Mouse (Mus musculus): ENCODE measurements around the gene Abca4. TPM values are rescaled to one million over a fixed set of nuclear protein-coding genes. Genes with fewer than 3 reads are reported as not detected.

Abca4 gene
- total RNA-seq, 2 experiments from 2014 or later, result 0.79 to 0.95 TPM

DNA sequence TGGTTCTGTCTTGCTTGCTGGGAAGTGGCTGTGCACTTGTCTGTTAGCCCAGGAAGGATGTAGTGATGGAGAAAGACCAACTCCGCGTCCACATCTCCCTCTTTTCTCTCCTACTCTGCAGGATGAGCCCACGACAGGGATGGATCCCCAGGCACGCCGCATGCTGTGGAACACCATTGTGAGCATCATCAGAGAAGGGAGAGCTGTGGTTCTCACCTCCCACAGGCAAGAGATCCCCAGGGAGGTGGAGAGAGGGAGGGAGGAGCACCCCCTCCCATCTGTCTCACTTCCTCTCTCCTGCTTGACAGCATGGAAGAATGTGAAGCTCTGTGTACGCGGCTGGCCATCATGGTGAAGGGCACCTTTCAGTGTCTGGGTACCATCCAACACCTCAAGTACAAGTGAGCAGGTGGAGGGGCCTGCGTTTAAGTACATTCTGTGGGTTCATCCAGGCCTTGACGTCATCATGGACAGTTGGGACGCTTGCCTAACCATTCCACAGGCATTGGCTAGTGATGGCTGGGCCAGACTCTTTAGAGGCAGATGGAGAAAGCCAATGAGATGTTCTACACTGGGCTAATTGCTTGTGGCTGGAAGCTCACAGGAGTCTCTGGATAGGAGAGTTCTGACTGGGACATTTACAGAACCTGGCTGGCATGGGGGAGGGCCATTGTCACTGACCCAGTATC is 126.5 kb downstream of the Abca4 start:
- intact Hi-C loops (cut with DNase I), result no loop called here
- TF ChIP-seq CTCF (IDR thresholded peaks at IDR 0.05), result no peak
- no peak overlapping the region for H3K27ac ChIP-seq
- no peak overlapping the region for H3K4me3 ChIP-seq
- DNase-seq, result no peak

DNA sequence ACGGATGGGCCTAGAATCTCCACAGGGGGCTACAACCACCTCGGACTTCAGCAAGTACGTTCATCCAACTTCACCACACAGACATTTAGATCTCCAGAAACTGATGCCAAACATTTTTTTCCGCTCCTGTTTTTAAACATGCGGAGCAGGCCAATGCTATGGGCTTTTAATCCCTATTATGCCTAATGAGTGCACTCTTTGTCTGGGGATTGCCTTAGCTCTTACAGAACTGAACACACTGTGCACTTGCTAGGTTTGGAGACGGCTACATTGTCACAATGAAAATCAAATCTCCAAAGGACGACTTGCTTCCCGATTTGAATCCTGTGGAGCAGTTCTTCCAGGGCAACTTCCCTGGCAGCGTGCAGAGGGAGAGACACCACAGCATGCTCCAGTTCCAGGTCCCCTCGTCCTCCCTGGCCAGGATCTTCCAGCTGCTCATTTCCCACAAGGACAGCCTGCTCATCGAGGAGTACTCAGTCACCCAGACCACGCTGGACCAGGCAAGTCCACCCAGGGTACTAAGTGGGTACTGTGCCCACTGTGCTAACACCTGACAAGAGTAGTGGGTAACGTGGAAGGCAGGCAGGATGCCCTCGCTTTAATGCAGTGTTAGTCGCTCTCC is 129.4 kb downstream of the Abca4 start:
- DNase-seq, result no peak
- H3K27ac ChIP-seq, result no peak overlapping the region
- no peak for TF ChIP-seq CTCF (IDR thresholded peaks at IDR 0.05)
- intact Hi-C loops (cut with DNase I), result no loop called here
- no peak overlapping the region for H3K4me3 ChIP-seq

DNA sequence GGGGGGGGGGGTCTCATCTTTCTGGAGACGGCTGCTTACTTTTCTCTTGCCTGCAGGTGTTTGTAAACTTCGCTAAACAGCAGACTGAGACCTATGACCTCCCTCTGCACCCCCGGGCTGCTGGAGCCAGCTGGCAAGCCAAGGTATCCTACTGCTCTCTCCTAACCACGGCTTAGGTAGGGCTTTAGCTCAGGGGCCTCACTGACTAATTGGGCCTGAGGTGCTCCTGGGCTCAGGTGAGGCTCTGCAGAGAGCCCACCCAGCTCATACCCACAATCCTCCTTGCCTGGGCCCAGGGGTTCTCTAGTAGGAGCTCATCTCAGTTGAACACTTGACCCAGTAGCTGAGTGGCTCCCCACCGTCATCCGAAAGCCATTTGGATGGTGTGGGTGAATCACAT is 131.8 kb downstream of the Abca4 start:
- DNase-seq, result no peak
- Histone ChIP-seq H3K27ac (no peak overlapping the region), H3K4me3 (no peak overlapping the region)
- no peak for TF ChIP-seq CTCF (IDR thresholded peaks at IDR 0.05)
- intact Hi-C loops (cut with DNase I), result no loop called here

DNA sequence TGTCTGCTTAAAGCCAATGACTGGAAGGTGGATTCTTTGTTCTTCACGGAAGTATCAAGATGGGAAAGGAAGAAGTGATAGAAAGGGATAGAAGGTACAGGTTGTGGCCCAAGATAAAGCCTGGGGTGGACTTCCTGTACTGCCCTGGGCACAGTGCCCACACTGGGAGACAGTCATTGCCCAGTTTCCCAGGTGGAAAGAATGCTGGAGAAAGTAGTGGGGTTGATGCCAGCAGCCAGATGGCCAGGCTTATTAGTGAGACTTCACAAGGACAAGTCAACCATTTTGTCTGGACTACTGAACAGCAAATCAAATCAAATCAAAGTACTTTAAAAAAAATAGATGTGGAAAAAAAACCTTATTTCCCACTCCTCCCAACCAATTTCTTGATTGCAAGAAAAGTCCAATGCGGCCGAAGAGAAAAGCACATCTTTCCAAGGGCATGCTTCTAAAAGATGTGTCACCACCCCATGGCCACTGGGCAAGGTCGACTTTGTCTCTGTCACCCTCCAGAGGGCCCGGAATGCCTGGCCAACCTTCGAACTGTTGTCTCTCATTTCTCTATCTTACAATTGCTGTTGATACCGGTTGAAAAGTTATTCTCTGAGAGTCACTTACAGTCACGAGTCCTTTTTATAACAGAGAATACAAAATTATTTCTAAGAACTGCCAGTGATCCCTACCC is 132.6 kb downstream of the Abca4 start:
- no peak for DNase-seq
- Histone ChIP-seq H3K4me3 (no peak overlapping the region), H3K27ac (no peak overlapping the region)
- no peak for TF ChIP-seq CTCF (IDR thresholded peaks at IDR 0.05)
- intact Hi-C loops (cut with DNase I), result no loop called here

DNA sequence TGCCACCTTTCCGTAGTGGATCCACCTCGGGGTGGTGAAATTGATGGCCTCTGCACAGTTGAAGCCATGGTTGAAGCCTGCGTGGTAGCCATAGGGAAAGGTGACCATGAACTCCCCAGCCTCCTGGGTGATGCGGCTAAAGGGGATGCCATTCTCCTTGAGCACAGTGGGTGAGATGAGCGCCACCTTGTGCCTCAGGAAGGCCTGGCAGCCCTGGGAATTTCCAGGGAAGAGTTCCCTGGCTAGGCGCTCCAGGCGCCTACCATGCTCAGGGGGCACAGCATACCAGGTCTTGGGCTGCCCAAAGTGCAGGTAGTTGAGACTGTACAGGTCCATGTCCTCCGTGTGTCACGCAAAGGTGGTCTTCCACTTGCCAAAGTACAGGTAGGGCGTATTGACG is 139.9 kb downstream of the Abca4 start:
- peak; percentile 24; the same call in 1 of the 2 replicates for TF ChIP-seq CTCF (IDR thresholded peaks at IDR 0.05)
- DNase-seq, result no peak
- intact Hi-C loops (cut with DNase I), result no loop called here
- H3K4me3 ChIP-seq, result no peak overlapping the region
- no peak overlapping the region for H3K27ac ChIP-seq

DNA sequence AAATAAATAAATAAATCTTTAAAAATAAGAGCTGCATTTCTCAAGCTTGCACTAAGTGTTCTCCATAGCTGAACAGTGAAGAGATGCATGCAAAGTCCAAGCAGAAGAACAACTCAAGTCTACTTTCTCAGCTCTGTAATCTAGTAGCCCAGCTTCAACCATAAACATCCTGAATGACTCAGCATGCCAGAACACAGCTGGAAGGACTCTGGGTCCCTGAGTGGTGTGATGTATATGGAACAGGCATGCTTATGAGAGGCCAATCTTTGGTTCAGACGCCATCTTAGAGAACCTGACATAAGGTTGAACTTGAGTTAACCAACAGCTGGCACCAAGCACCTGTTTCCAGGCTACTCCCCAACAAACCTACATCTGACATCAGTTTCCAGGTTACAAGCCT is 142.7 kb downstream of the Abca4 start:
- no peak for TF ChIP-seq CTCF (IDR thresholded peaks at IDR 0.05)
- no peak for DNase-seq
- intact Hi-C loops (cut with DNase I), result no loop called here
- no peak overlapping the region for H3K27ac ChIP-seq
- H3K4me3 ChIP-seq, result no peak overlapping the region

DNA sequence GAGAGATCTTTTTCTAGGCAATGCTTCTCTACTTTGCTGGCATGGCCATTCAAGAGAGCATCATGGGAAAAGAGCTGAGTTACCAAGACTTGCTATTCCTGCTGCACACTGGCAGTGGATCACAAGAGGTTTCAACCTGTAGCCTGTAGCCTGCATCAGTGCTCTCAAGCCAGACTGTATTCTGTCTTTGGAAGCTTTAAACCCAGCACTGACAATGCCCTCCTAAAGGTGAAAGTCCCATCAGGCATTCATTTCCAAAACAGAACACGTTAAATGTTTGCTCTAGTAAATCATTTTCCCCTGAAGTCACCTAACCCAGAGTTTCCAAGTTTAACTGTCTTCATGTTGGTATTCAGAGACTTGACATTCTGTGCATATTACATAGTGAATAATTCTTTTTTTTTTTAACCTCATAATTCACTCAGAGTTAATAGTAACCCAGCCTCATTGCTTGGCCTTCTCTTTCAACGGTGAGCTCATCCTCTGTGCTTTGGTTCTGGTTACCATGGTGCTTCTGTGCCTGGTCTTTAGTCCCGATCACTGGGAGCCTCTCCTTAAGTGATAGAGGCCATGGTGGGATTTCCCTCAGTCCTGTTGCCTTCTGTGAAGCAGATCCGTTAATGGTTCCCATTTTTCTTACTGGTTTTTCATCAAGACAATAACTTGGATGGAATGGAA is 152.5 kb downstream of the Abca4 start:
- no peak for DNase-seq
- no peak overlapping the region for H3K4me3 ChIP-seq
- no peak for TF ChIP-seq CTCF (IDR thresholded peaks at IDR 0.05)
- intact Hi-C loops (cut with DNase I), result no loop called here
- no peak overlapping the region for H3K27ac ChIP-seq

DNA sequence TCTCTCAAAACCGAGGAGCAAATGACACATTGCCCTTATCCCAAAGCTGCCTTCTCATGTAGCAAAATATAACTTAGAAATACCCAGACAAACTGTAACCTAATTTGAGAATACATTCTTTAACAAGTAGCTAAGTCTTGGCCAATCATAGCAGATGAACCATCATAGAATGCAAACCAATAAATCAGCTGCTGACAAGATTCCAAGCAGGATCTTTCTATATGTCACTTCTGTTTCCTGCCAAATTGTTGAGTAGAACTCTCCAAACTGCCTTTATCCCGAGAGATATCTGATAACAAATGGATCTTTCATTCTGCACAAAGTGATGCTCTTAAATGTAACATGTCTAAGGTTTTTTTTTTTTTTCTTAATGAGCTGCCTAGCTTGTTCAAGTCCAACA is 154.3 kb downstream of the Abca4 start:
- DNase-seq, result no peak
- no peak overlapping the region for H3K27ac ChIP-seq
- TF ChIP-seq CTCF (IDR thresholded peaks at IDR 0.05), result no peak
- no peak overlapping the region for H3K4me3 ChIP-seq
- intact Hi-C loops (cut with DNase I), result no loop called here

DNA sequence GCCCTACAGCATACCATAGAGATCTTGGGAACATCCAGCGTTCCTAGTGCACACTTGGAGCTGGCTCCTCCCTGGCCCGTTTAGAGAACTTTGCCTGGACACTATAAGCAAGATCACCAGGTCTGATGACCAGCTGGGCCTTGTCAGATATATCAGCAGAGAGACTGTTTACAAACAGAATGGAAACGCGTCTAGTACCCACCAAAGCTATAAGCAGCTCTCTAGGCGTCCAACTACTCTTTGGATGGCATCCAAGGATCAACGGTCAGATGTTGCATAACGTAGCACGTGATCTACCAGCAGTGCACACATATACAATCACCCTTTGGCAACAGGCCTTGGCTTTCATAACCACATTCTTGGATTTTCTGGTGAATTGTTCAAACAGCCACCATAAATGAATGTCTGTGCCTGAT is 154.7 kb downstream of the Abca4 start:
- Histone ChIP-seq H3K27ac (no peak overlapping the region), H3K4me3 (no peak overlapping the region)
- TF ChIP-seq CTCF (IDR thresholded peaks at IDR 0.05), result no peak
- intact Hi-C loops (cut with DNase I), result no loop called here
- no peak for DNase-seq

DNA sequence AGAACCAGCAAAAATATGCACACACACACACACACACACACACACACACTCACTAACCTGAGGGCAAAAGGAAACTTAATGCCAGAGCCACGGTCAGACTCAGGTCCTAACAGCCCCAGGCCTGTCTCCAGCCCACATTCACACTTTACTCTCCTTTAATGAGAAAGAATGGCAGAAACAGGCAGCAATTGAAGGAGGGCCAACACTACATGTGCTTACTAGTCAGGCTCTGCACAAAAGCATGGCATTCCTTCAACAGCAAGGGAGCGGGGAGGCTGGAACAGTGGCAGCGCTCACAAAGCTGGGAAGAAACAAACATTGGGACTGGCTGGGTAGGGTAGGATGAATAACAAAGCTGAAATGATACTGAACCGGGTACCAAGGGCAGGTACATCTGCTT is 155.4 kb downstream of the Abca4 start:
- intact Hi-C loops (cut with DNase I), result no loop called here
- no peak for TF ChIP-seq CTCF (IDR thresholded peaks at IDR 0.05)
- no peak for DNase-seq

DNA sequence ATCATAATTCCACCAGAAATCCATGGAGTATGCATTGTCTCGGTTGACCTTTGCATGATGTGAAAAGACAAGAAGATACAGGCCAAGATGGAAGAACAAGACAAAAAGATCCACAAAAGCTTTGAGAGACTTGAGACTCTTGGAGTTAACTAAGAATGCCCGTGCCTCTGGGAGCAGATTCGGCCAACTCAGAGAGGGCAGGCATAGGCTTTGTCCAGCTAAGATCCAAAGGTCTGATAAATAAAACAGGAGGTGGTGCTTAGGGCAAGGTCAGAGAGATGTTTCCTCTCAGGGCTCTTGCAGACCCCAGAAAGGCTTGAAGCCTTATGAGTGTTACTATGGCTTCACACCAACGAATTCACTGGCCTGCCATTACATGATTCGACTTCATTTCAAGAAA is 155.8 kb downstream of the Abca4 start:
- no peak for TF ChIP-seq CTCF (IDR thresholded peaks at IDR 0.05)
- intact Hi-C loops (cut with DNase I), result no loop called here
- H3K4me3 ChIP-seq, result no peak overlapping the region

More for the DNA sequence above, 155.4 kb downstream of the Abca4 start:
- Histone ChIP-seq H3K4me3 (no peak overlapping the region), H3K27ac (no peak overlapping the region)

DNA sequence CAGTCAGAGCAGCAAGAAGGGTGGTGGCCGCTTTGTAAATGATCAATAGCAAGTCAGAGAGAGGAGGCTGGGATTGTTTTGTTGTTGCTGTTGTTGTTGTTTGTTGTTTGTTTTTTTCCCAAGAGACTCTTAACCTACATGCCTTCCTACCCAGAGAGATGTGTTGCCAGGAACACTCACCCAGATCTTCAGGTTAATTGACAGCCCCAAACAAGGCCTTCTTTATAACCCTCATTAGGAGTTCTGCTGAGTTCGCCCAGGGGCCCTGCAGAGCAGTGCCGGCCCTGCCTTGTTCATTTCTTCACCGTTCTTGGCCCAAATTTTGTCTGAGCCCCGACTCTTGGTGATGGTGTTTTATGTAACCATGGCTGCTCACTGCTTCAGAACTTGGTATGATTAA is 156.2 kb downstream of the Abca4 start:
- TF ChIP-seq CTCF (IDR thresholded peaks at IDR 0.05), result no peak
- Histone ChIP-seq H3K27ac (no peak overlapping the region), H3K4me3 (no peak overlapping the region)
- intact Hi-C loops (cut with DNase I), result no loop called here
- DNase-seq, result no peak

More for the DNA sequence above, 155.8 kb downstream of the Abca4 start:
- no peak for DNase-seq
- H3K27ac ChIP-seq, result no peak overlapping the region

DNA sequence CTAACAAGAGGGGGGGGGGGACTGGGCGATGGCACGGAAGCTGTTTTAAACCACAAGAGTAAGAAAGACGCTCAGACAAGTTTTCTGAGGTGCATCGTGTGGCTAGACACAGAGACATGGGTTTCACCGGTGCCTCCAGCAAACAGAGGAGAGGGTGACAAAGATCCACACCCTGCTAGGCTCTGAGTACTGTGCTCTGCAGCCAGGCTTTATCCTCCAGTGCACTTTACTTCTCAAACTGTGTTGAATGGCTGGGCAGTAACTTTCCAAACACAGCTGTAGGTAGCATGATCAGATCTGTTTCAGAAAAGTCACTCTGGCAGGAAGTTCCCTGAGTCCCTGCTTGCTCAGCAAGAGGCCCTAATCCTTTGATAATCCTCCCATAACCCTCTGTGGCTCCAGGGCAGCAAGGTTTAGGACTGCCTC is 158.1 kb downstream of the Abca4 start:
- no peak overlapping the region for H3K27ac ChIP-seq
- intact Hi-C loops (cut with DNase I), result no loop called here

More for the DNA sequence above, 158.1 kb downstream of the Abca4 start:
- H3K4me3 ChIP-seq, result no peak overlapping the region
- TF ChIP-seq CTCF (IDR thresholded peaks at IDR 0.05), result no peak
- DNase-seq, result no peak
